Mouse (Mus musculus): Measurements from ENCODE around the gene Stkld1.
A peak's percentile ranks its signal among the peaks of the same experiment; 100 is the strongest.

Stkld1 gene

GRCm38 (mm10) chr2:26915927-26916728, 17.7 kb upstream of the Stkld1 start, which contains the start of the genes Surf2 and Surf1:
Gene Surf2, plus strand, starts transcription at chr2:26916367.
Gene Surf1, minus strand, starts transcription at chr2:26916530.
- DNase-seq = peak; percentile 60 to 73

- DNase-seq = no peak
These were observed 17.1 kb upstream of the Stkld1 start for GRCm38 (mm10) chr2:26916738-26917137.

GRCm38 (mm10) chr2:26919684-26920083, 14.2 kb upstream of the Stkld1 start:
- no peak for DNase-seq

- no peak for DNase-seq
These were observed 13.5 kb upstream of the Stkld1 start for GRCm38 (mm10) chr2:26920190-26920855.

- no peak for DNase-seq
These were observed 12.1 kb upstream of the Stkld1 start for GRCm38 (mm10) chr2:26921784-26922183.

GRCm38 (mm10) chr2:26927745-26928476, 5.9 kb upstream of the Stkld1 start:
- no peak for DNase-seq

- peak in 1 of 2 experiments; percentile 62 for DNase-seq
These were observed 3.5 kb upstream of the Stkld1 start for GRCm38 (mm10) chr2:26930390-26930789.

GRCm38 (mm10) chr2:26932473-26933303, 1.2 kb upstream of the Stkld1 start:
- no peak for DNase-seq

- no peak for DNase-seq
These were observed 1.4 kb downstream of the Stkld1 start for GRCm38 (mm10) chr2:26935286-26935685.

GRCm38 (mm10) chr2:26936425-26936824, 2.6 kb downstream of the Stkld1 start:
- no peak for DNase-seq

GRCm38 (mm10) chr2:26941539-26941938, 7.7 kb downstream of the Stkld1 start:
- DNase-seq = no peak

GRCm38 (mm10) chr2:26943253-26943652, 9.4 kb downstream of the Stkld1 start:
- no peak for DNase-seq

GRCm38 (mm10) chr2:26950411-26950810, 16.6 kb downstream of the Stkld1 start:
- no peak for DNase-seq

GRCm38 (mm10) chr2:26951346-26951905, 17.6 kb downstream of the Stkld1 start:
- DNase-seq = no peak

GRCm38 (mm10) chr2:26952193-26952592, 18.3 kb downstream of the Stkld1 start:
- no peak for DNase-seq

- no peak for DNase-seq
These were observed 19.0 kb downstream of the Stkld1 start for GRCm38 (mm10) chr2:26952866-26953265.

GRCm38 (mm10) chr2:26954735-26955395, 21.0 kb downstream of the Stkld1 start:
- no peak for DNase-seq

- no peak for DNase-seq
These were observed 23.1 kb downstream of the Stkld1 start for GRCm38 (mm10) chr2:26956811-26957487.

GRCm38 (mm10) chr2:26957488-26957859, 23.6 kb downstream of the Stkld1 start:
- DNase-seq = no peak

GRCm38 (mm10) chr2:26960756-26961155, 26.9 kb downstream of the Stkld1 start:
- no peak for DNase-seq

Data from spleen, adult 18-20 months (tissue).